Mouse (Mus musculus) lung, embryonic 15.5 days (tissue): ENCODE measurements around the gene Gm5431. TPM values are rescaled to one million over a fixed set of nuclear protein-coding genes. Genes with fewer than 3 reads are reported as not detected.
A peak's percentile ranks its signal among the peaks of the same experiment; 100 is the strongest.

Experiments used
- ATAC-seq: fragments of 200-750 bp; cut with Nextera tagmentation; 2 replicates; pipeline ENCODE4 v1.8.0; 2017; ENCODE audit warnings: moderate number of reproducible peaks, borderline replicate concordance; ENCODE audit not compliant: low FRiP score, low TSS enrichment; ENCODE audit errors: extremely low read depth
- H3K27ac ChIP-seq: fragments of 300-500 bp; sonication (generic); 2 replicates; pipeline ENCODE4 v1.5.1; 2015; ENCODE audit warnings: moderate library complexity, mild to moderate bottlenecking, inconsistent platforms
- H3K27me3 ChIP-seq: fragments of 300-500 bp; sonication (generic); 2 replicates; pipeline ENCODE4 v1.6.1; 2015; ENCODE audit warnings: inconsistent platforms
- H3K36me3 ChIP-seq: fragments of 300-500 bp; sonication (generic); 2 replicates; pipeline ENCODE4 v1.6.1; 2015; ENCODE audit warnings: inconsistent platforms
- H3K4me1 ChIP-seq: fragments of 300-500 bp; sonication (generic); 2 replicates; pipeline ENCODE4 v1.6.1; 2015; ENCODE audit warnings: inconsistent platforms
- H3K4me2 ChIP-seq: fragments of 300-500 bp; sonication (generic); 2 replicates; pipeline ENCODE4 v1.6.1; 2015; ENCODE audit warnings: inconsistent platforms, mild to moderate bottlenecking, moderate library complexity
- H3K4me3 ChIP-seq: fragments of 300-500 bp; sonication (generic); 2 replicates; pipeline ENCODE4 v1.5.1; 2015; ENCODE audit warnings: mild to moderate bottlenecking, inconsistent platforms
- H3K9ac ChIP-seq: fragments of 300-500 bp; sonication (generic); 2 replicates; pipeline ENCODE4 v1.6.1; 2015; ENCODE audit warnings: inconsistent platforms
- H3K9me3 ChIP-seq: fragments of 300-500 bp; sonication (generic); 2 replicates; pipeline ENCODE4 v1.6.1; 2016; ENCODE audit warnings: inconsistent platforms
- WGBS: fragments of 180-500 bp; shearing (Covaris S2); methylation state at CpG from one replicate; pipeline ENCODE4 v1.1.7; 2015; 5-methylcytosine and 5-hydroxymethylcytosine counted together
- polyA plus RNA-seq: library from polyadenylated mRNA; unstranded; fragments of >200 nt; fragmentation: Nextera tagmentation; extraction: Ambion mirVana; gene quantifications from 2 replicates; pipeline ENCODE4 v1.2.1, GENCODE M21; 2015

Gm5431 gene
- polyA plus RNA-seq, 1 experiment from 2014 or later = 0.30 TPM

DNA sequence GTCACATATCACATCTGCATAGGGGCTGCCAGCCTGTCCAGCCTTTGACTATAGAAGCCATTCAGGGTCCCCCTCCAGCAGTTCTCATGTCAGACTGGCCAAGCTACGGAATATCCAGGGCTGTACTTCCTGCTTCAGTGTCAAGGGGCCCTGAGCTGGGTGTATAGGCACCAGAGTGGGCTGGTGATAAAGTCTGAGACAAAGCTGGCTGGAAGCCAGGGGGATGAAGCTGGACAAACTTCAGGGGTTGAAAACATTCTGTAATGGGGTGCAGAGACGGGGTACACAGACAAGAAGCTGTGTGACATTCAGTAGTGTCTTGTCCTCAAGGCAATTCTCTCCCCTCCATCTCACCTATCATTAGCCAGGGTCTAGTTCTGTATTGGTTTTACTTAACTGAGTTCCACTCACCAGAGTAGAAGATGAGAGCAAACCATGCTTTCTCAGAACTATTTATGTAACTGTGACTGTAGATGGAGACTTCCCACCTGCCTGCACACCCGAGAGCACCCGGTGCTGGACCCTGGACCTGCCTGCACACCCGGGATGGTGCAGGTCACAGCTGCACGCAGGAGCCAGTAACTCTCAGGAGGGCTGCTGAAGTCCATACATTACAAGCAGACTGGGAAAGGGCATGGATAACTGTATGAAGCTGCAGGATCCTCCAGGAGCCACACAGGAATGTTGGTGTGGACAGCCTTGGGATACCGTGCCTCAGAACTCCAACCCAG is 32.5 kb downstream of the Gm5431 start:
- Histone ChIP-seq H3K4me1 (peaks cover 36% of the 10 kb centered on the region), H3K4me2 (peak overlapping the region; percentile 78), H3K27ac (no peak overlapping the region), H3K9me3 (no peaks in the 10 kb centered on the region), H3K36me3 (peaks cover 3% of the 10 kb centered on the region), H3K27me3 (no peaks in the 10 kb centered on the region), H3K4me3 (peak overlapping the region; percentile 52), H3K9ac (no peak overlapping the region)
- no peak for ATAC-seq
- 25% methylated on average over 7 of the region's 7 CpGs for WGBS

DNA sequence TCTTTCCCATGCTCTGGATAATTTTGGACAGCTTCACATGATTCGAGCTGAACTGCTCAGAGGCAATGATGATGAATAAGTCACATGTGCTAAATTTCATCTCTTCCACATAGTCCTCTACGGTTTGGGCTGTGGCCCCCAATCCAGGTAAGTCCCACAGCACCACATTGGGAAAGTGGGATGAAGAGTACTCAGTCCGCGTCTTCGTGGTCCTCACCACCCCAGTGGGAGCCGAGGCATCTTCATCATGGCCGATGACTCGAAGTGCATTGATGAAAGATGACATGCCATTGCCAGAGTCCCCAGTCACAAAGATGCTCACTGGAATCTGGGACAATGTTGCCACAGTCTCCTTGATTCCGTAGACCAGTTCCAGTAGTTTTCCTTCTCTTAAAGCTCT is 35.5 kb downstream of the Gm5431 start:
- no peak for ATAC-seq

DNA sequence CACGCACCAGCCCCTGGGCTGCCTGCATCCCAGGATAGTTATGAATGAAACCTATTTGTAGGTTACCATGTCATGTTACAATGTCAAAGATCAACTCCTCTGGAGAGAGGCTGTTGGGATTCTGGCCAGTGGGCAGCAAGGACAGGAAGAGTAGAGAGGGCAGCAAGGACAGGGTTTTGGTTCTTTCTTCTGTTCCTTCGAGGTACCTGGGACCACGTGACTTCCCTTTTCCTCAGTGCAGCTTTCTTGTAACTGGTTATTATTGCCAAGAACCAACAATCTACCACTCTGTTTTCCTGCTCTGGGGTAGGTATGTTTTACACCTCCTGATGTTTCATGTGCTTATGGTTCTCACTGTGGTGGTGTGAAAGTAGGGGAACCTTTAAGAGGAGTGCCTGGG is 38.2 kb downstream of the Gm5431 start:
- H3K27me3 ChIP-seq = peaks cover 8% of the 10 kb centered on the region; the same call in 1 of the 2 replicates
- H3K4me1 ChIP-seq = peaks cover 3% of the 10 kb centered on the region; the same call in 1 of the 2 replicates
- H3K4me3 ChIP-seq = no peak overlapping the region
- H3K36me3 ChIP-seq = peaks cover 3% of the 10 kb centered on the region
- ATAC-seq = no peak
- no peak overlapping the region for H3K27ac ChIP-seq
- no peaks in the 10 kb centered on the region for H3K9me3 ChIP-seq
- 87% methylated on average over 3 of the region's 3 CpGs for WGBS
- H3K4me2 ChIP-seq = no peak overlapping the region
- H3K9ac ChIP-seq = no peak overlapping the region

More for the DNA sequence above, 35.5 kb downstream of the Gm5431 start:
- Histone ChIP-seq H3K4me2 (no peak overlapping the region), H3K4me1 (peaks cover 21% of the 10 kb centered on the region), H3K27me3 (no peaks in the 10 kb centered on the region), H3K9me3 (no peaks in the 10 kb centered on the region), H3K27ac (no peak overlapping the region), H3K9ac (no peak overlapping the region), H3K4me3 (no peak overlapping the region), H3K36me3 (peaks cover 3% of the 10 kb centered on the region)
- 93% methylated on average over 9 of the region's 9 CpGs for WGBS

DNA sequence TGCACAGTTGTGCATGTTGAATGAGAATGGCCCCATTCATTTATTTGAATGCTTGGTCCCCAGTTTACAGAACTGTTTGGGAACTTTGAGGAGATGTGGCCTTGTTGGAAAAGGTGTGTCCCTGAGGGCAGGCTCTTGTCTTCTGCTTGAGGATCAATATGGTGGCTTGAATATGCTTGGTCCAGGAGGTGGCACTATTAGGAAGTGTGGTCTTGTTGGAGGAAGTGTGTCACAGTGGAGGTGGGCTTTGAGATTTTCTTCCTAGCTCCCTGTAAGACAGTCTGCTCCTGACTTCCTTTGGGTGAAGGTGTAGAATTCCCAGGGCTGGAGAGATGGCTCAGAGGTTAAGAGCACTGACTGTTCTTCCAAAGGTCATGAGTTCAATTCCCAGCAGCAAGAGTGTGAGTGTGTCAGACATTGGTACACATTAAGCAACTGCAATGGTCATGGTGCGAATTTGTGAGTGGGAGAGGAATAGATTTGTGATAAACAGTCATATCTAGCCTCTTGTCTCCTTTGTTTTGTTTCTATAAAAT is 39.2 kb downstream of the Gm5431 start:
- no peaks in the 10 kb centered on the region for H3K9me3 ChIP-seq
- WGBS = 74% methylated on average over 1 of the region's 1 CpGs
- H3K36me3 ChIP-seq = peaks cover 3% of the 10 kb centered on the region
- no peak overlapping the region for H3K4me3 ChIP-seq
- no peak overlapping the region for H3K9ac ChIP-seq
- H3K27ac ChIP-seq = no peak overlapping the region
- peaks cover 11% of the 10 kb centered on the region for H3K4me1 ChIP-seq
- no peak overlapping the region for H3K4me2 ChIP-seq
- H3K27me3 ChIP-seq = peaks cover 8% of the 10 kb centered on the region; the same call in 1 of the 2 replicates
- no peak for ATAC-seq

DNA sequence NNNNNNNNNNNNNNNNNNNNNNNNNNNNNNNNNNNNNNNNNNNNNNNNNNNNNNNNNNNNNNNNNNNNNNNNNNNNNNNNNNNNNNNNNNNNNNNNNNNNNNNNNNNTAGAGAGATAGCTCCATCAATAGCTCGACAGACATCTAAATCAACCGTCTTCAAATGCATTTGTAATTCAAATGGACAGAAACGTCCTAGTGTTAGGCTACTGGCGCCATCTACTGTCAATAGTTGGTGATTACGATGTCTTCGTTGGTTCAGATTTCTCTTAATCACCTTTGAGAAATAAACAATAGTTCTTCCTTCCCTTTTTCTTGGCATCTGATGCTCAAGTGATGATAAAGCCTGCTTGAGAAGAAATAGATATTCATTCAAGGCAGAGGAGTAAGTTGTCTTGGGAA is 43.0 kb downstream of the Gm5431 start:
- Histone ChIP-seq H3K4me1 (peaks cover 21% of the 10 kb centered on the region), H3K4me2 (peak overlapping the region; percentile 83), H3K27me3 (peaks cover 8% of the 10 kb centered on the region; the same call in 1 of the 2 replicates), H3K4me3 (peak overlapping the region; percentile 56), H3K9ac (no peak overlapping the region), H3K9me3 (no peaks in the 10 kb centered on the region), H3K36me3 (no peaks in the 10 kb centered on the region), H3K27ac (no peak overlapping the region)
- under 1% methylated on average over 6 of the region's 6 CpGs for WGBS
- ATAC-seq = no peak

DNA sequence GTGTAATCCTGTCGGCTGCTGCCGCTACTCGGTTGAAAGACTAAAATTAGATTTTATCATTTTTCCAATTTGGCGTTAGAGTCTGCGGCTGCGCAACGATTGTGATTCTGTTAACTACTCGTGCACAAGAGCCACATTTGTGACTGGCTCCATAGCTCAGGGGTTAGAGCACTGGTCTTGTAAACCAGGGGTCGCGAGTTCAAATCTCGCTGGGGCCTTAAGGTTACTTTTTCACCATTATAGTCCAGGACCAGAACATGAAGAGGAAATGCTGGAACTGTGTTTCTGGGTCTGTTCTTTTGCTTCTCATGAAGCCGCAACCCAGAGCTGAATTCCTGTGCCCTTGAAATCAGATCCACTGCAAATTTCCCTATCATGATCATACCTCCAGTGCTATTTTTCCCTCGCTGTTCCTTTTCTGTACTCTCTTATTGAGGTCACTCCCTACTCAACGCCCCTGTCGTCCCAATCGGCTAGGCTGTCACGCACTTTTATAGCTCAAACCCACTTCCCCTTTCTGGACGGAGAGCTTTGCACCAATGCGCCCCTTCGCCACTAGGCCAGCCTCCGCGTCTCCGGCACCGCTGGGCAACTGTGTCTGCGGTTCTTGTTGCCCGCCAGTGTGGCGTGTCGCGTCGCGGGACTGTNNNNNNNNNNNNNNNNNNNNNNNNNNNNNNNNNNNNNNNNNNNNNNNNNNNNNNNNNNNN is 48.4 kb downstream of the Gm5431 start:
- H3K36me3 ChIP-seq = no peaks in the 10 kb centered on the region
- WGBS = 2% methylated on average over 31 of the region's 31 CpGs
- peak; percentile 58; the same call in 1 of the 2 replicates for ATAC-seq
- peak overlapping the region; percentile 54; the same call in 1 of the 2 replicates for H3K27ac ChIP-seq
- peak overlapping the region; percentile 83 for H3K4me2 ChIP-seq
- H3K9ac ChIP-seq = peak overlapping the region; percentile 52
- H3K4me3 ChIP-seq = peak overlapping the region; percentile 56
- H3K27me3 ChIP-seq = peaks cover 3% of the 10 kb centered on the region; the same call in 1 of the 2 replicates
- H3K9me3 ChIP-seq = no peaks in the 10 kb centered on the region
- peaks cover 28% of the 10 kb centered on the region for H3K4me1 ChIP-seq

DNA sequence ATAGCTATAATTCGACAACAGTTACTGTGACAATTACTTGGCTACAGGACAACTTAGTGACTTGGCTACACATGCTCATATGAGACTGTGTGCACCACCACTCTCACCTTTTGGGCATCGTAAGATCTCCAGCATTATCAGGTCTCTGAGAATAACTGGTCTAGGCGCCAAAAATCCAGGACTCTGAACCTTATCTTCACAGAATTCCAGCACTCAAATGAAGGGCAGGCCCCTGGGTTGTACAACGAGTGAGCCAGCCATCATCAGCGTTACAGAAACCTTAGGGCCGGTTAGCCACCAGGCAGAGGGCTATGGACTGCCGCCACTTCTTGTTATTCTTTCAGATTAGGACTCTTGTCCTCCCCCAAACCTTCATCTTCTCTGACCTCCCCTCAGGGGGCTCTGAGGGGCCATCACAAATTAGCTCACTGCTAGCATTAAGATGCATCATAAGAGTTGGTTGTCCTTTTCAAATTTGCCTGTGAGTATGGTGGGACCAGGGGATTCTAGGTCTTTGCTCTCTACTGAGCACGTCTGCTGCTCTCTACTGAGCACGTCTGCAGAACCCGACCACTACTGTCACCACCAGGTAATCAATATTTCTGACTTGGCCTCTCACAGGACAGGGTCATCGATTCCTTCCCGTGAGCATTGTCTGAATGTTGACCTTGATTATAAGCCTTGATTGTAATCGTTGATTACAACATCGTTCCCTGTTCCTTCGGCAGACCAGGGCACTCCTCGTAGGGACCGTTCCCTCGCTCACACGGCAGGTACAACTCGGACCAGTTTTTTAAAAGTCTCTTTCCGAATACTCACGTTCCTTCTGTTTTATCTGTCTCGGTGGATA is 49.2 kb downstream of the Gm5431 start:
- WGBS = 6% methylated on average over 23 of the region's 23 CpGs
- H3K4me3 ChIP-seq = peak overlapping the region; percentile 56
- H3K27ac ChIP-seq = no peak overlapping the region
- peak overlapping the region; percentile 83 for H3K4me2 ChIP-seq
- H3K9ac ChIP-seq = peak overlapping the region; percentile 52
- ATAC-seq = peak; percentile 3; the same call in 1 of the 2 replicates
- peaks cover 7% of the 10 kb centered on the region; the same call in 1 of the 2 replicates for H3K27me3 ChIP-seq
- peaks cover 20% of the 10 kb centered on the region for H3K4me1 ChIP-seq
- H3K36me3 ChIP-seq = no peaks in the 10 kb centered on the region
- H3K9me3 ChIP-seq = no peaks in the 10 kb centered on the region

DNA sequence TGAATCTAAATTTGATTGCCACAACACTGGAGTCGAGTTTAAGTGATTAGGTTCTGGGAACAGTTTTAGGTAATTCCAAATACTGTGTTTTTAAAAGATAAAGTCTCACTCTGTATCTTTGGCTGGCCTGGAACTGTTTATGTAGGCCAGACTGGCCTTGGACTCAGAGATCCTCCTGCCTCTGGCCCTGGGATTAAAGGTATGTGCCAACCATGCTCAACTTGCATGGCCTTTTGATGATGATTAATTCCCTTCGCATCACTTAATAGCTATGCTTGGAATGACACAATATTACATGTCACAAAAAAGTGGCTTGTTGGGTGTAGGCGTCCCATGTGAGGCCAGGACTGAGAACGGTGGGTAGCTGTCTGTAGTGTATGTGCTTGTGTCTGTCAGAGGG is 49.8 kb downstream of the Gm5431 start:
- peaks cover 20% of the 10 kb centered on the region for H3K4me1 ChIP-seq
- H3K36me3 ChIP-seq = no peaks in the 10 kb centered on the region
- H3K27ac ChIP-seq = no peak overlapping the region
- H3K27me3 ChIP-seq = peaks cover 7% of the 10 kb centered on the region; the same call in 1 of the 2 replicates
- no peak for ATAC-seq
- H3K4me2 ChIP-seq = no peak overlapping the region
- H3K9me3 ChIP-seq = no peaks in the 10 kb centered on the region
- H3K4me3 ChIP-seq = no peak overlapping the region
- WGBS = 74% methylated on average over 4 of the region's 4 CpGs
- no peak overlapping the region for H3K9ac ChIP-seq

DNA sequence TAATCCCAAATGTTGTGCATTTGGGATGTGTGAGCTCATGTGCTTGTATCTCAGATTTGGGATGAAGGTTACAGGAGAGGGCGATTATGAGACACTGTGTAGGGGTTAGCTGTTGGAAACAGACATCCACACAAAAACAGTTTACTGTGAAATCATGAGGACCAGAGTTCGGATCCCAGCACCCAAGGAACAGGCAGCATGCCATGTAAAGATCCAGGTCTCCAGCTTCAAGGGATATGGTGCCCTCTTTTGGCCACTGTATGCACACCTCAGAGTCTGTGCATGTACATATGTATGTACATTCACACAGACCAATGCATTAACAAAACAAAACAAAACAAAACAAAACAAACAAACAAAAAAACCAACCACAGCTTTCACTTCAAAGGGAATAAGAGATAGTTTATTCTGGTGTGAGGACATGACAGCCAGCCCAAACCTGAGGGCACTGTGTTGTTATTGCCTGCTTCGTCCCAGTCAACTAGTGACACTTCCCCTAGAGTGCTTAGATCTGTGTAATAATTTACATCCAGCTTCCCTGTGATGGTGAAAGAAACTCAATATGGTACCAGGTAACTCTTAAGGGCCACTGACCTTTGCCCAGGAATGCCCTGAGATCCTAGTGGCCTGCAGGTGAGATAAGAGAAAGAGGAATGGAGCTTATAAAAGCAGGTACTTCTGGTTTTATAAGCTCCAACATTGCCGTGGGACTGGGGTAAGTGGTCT is 50.6 kb downstream of the Gm5431 start:
- H3K9me3 ChIP-seq = no peaks in the 10 kb centered on the region
- 80% methylated on average over 4 of the region's 4 CpGs for WGBS
- no peak for ATAC-seq
- no peak overlapping the region for H3K27ac ChIP-seq
- H3K4me3 ChIP-seq = no peak overlapping the region
- H3K4me2 ChIP-seq = no peak overlapping the region
- H3K4me1 ChIP-seq = peaks cover 20% of the 10 kb centered on the region
- H3K36me3 ChIP-seq = no peaks in the 10 kb centered on the region
- H3K27me3 ChIP-seq = peaks cover 7% of the 10 kb centered on the region; the same call in 1 of the 2 replicates
- H3K9ac ChIP-seq = no peak overlapping the region

DNA sequence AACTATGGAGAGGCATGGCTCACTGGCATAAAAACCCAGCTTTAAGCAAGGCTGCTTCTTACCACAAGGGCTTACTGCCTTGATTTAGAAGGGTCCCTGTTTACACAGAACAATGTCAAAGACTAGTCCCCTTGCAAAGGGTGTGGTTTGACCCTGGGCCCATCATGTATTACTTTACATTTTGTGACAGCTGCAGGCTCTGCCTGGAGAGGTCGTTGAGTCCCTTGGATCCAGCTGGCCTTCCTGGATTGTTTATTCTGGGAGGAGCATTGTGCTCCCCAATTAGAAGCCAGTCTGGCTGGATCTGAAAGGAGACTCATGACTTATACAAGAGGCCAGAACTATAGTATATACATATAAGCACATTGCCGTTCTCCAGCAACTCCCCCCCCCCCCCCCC is 51.8 kb downstream of the Gm5431 start:
- 23% methylated on average over 2 of the region's 2 CpGs for WGBS
- H3K27ac ChIP-seq = no peak overlapping the region
- no peaks in the 10 kb centered on the region for H3K36me3 ChIP-seq
- H3K4me2 ChIP-seq = no peak overlapping the region
- peaks cover 20% of the 10 kb centered on the region for H3K4me1 ChIP-seq
- peak overlapping the region; percentile 8; the same call in 1 of the 2 replicates for H3K4me3 ChIP-seq
- H3K9ac ChIP-seq = no peak overlapping the region
- H3K27me3 ChIP-seq = peaks cover 7% of the 10 kb centered on the region; the same call in 1 of the 2 replicates
- H3K9me3 ChIP-seq = no peaks in the 10 kb centered on the region
- no peak for ATAC-seq

DNA sequence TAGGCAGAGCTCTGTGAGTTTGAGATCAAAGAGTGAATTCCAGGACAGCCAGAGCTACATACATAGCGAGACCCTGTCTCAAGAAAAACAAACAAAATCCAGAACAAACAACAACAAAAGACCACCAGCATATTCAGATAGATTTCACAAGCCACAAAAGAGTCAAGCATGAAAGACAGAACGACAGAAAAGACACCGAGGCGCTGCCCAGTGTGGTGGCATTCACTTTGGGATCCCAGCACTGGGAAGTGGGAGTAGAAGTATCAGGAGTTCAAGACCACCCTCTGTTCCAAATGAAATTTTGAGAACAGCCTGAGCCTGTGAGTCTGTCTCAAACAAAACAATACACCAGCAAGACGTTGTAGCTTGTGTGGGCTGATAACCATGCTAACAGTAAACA is 55.1 kb downstream of the Gm5431 start:
- Histone ChIP-seq H3K9me3 (no peaks in the 10 kb centered on the region), H3K9ac (no peak overlapping the region), H3K4me2 (no peak overlapping the region), H3K4me3 (no peak overlapping the region), H3K27ac (no peak overlapping the region), H3K27me3 (peaks cover 7% of the 10 kb centered on the region; the same call in 1 of the 2 replicates), H3K36me3 (no peaks in the 10 kb centered on the region), H3K4me1 (peaks cover 3% of the 10 kb centered on the region)
- WGBS = 57% methylated on average over 5 of the region's 5 CpGs
- ATAC-seq = no peak
